Mouse (Mus musculus) erythroblast, embryonic 14.5 days (primary cell): ENCODE results near the gene Ppp1r37. TPM values are rescaled to one million over a fixed set of nuclear protein-coding genes. Genes with fewer than 3 reads are reported as not detected.

Experiments used
- H3K27me3 ChIP-seq: 2 replicates; pipeline ENCODE4 v1.6.1; 2012; ENCODE audit warnings: inconsistent platforms; ENCODE audit not compliant: control insufficient read depth
- H3K36me3 ChIP-seq: 2 replicates; pipeline ENCODE4 v1.6.1; 2012; ENCODE audit warnings: mild to moderate bottlenecking, inconsistent platforms; ENCODE audit not compliant: control insufficient read depth
- H3K4me1 ChIP-seq: 2 replicates; pipeline ENCODE4 v1.6.1; 2012; ENCODE audit warnings: inconsistent platforms; ENCODE audit not compliant: control insufficient read depth
- H3K4me3 ChIP-seq: replicated peaks from 2 replicates; pipeline ENCODE3; 2012; ENCODE audit warnings: moderate library complexity, mild to moderate bottlenecking, inconsistent platforms
- H3K9me3 ChIP-seq: 2 replicates; pipeline ENCODE4 v1.6.1; 2012; ENCODE audit warnings: low read length, inconsistent platforms, mixed read lengths; ENCODE audit not compliant: control insufficient read depth
- GATA1 ChIP-seq: IDR thresholded peaks from 2 replicates; pipeline ENCODE4 v1.6.1; 2012; ENCODE audit warnings: low read length, inconsistent platforms, mixed read lengths
- TAL1 ChIP-seq: IDR thresholded peaks from 3 replicates; pipeline ENCODE4 v1.6.1; 2012; ENCODE audit warnings: low read length, inconsistent platforms, mixed read lengths
- polyA plus RNA-seq: library from polyadenylated mRNA; stranded (reverse); fragments of >175 nt; gene quantifications from 2 replicates; pipeline ENCODE4 v1.2.3, GENCODE M21; 2012

Gene Ppp1r37
- polyA plus RNA-seq, 1 experiment, result 26.4 TPM

DNA sequence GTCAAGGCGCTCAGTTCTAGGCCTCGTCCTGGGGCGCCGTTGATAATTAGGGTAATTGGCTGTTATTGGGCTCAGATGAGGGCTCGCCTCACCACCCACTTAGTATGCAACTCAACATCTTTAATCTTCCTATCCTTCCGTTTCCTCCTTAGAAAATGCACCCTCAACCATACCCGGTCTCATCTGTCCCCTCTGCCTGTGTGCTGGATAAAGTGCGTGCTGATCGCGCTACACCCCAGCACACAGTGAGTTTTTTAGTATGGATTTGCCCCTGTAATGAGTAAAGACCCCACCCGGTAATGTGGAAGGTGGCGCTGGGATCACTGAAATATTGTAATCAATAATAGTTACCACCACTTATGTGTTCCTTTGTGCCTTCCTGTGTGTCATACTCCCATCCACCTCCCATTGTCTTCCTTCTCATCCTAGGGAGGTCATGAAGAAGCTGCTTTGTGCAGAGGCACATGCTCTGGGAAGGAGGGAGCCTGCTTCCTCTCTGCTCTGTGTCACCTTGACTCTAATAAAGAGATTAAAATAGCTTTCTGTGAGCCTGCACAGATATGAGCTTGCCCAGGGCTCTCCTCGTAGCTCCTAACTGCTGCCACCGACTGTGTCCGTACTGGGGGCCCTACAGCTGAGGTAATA, 53.8 kb downstream of the Ppp1r37 start:
- Histone ChIP-seq H3K27me3 (peaks cover 5% of the 10 kb centered on the region), H3K4me1 (peaks cover 43% of the 10 kb centered on the region)

DNA sequence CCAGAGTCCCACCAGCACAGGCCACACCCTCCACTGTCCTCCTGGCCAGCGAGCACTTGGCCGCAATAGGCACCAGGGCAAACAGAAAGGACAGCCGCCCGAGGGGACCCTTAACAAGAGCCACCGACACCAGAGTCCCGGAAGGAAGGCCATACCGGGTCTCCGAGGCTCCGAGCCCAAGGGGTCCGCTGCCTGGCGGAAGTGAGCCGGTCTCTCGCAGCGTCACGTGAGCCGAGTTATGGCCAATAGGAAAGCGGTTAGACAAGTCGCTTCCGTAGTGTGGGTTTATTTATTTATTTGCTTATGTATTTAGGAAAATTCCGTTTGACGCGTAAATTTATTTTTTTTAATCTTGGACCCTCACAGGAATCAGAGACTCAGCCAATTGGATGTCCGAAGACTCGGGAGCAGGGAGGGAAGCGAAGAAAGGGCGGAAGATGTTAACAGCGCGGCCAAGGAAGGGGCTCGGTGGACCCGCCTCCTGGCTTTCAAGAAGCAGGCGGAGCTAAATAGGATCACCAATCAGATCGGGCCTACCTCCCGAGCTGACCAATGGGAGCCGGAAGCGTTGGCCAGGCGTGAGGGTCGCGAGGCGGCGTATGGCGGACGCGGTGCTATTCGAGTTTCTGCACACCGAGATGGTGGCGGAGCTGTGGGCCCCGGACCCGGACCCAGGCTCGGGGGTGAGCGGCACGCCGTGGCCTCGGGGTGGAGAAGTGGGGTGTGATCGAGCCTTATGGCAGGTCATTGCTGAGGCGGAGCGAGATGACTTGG, 54.5 kb downstream of the Ppp1r37 start, which contains the start of the genes Bloc1s3 and Trappc6a:
Gene Bloc1s3 (minus strand): TSS at position 218 of the 774 bp plus-strand sequence.
Gene Trappc6a (plus strand): TSS at position 246 of the 774 bp plus-strand sequence.
- Histone ChIP-seq H3K4me1 (peaks cover 48% of the 10 kb centered on the region), H3K9me3 (no peaks in the 10 kb centered on the region), H3K36me3 (peaks cover 3% of the 10 kb centered on the region), H3K4me3 (peak within 1 kb of the TSS; percentile 78), H3K27me3 (peaks cover 5% of the 10 kb centered on the region)
- TF ChIP-seq GATA1 (no peak), TAL1 (no peak)

More for the DNA sequence above, 53.8 kb downstream of the Ppp1r37 start:
- Histone ChIP-seq H3K36me3 (peaks cover 3% of the 10 kb centered on the region), H3K4me3 (peak overlapping the region; percentile 78), H3K9me3 (no peaks in the 10 kb centered on the region)
- TF ChIP-seq GATA1 (no peak), TAL1 (no peak)

DNA sequence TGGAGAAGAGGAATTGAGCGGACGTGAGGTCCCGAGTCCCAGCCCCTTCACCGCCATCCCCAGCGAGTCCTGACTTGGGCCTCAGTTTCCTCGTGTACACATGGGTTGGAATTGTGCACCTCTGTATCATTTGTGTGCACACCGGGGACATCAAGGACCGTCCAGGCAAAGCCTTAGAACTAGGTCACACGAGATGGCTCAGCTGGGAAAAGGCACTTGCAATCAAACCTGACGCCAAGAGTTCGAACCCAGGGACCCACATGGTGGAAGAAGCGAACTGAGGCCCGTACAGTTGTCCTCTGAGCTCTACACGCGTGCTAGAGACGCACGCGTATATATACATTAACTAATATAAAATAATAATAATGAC, 55.3 kb downstream of the Ppp1r37 start:
- Histone ChIP-seq H3K27me3 (peaks cover 5% of the 10 kb centered on the region), H3K4me1 (peaks cover 48% of the 10 kb centered on the region), H3K36me3 (peaks cover 3% of the 10 kb centered on the region), H3K4me3 (peak overlapping the region; percentile 78), H3K9me3 (no peaks in the 10 kb centered on the region)
- TF ChIP-seq GATA1, result no peak
- no peak for TF ChIP-seq TAL1

DNA sequence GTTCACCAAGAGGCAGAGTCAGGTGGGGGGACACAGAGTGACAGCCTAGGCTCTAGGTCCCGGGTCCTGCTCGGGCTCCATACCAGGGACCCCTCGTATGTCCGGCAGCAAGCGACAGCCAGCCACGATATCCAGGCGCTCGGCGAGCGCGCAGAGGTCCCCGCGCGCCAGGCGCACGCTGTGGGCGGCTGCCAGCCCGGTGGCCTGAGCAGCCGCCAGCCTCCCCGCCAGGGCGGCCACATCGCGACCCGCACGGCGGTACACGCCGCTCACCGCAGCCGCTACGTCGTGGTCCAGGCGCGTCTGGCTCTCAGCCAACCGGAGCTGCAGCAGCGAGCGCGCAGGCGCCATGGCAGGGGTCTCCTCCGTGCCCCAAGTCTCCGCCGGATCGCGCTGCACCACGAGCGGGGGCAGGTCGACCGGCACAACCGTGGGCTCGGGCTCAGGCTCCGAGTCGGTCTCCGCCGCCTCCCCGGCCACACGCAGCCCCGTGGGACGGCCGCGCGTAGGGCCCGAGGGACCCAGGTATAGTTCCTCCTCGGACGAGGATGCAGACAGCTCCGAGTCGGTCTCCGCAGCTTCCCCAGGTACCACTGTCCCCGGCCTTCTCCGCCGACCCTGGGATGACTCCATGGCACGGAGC, 55.8 kb downstream of the Ppp1r37 start:
- Histone ChIP-seq H3K27me3 (peaks cover 5% of the 10 kb centered on the region), H3K4me1 (peaks cover 46% of the 10 kb centered on the region), H3K4me3 (peak overlapping the region; percentile 78), H3K36me3 (peaks cover 3% of the 10 kb centered on the region), H3K9me3 (no peaks in the 10 kb centered on the region)
- TF ChIP-seq TAL1 (no peak), GATA1 (no peak)

DNA sequence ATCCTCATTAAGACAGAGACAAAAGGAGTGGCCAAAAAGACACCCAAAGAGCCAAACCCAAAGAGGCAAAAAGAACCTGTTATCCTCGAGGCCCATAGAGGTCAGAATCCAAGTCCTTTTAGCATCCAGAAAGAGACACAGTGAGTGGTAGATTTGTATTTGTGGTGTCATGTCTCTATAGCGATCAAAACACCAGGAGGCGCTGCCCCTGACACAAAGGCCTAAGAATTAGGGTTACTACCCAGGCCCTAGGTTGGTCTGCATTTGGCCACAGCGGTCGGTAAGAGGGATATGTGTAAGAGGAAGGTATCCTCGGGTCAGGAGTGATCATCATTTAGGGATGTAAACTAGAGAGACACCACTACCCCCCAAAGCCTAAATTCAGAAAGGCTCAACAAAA, 56.5 kb downstream of the Ppp1r37 start:
- H3K4me1 ChIP-seq, result peaks cover 45% of the 10 kb centered on the region
- H3K36me3 ChIP-seq, result peaks cover 2% of the 10 kb centered on the region
- H3K4me3 ChIP-seq, result peak overlapping the region; percentile 78
- no peaks in the 10 kb centered on the region for H3K9me3 ChIP-seq
- peaks cover 5% of the 10 kb centered on the region for H3K27me3 ChIP-seq
- TF ChIP-seq TAL1 (no peak), GATA1 (no peak)

DNA sequence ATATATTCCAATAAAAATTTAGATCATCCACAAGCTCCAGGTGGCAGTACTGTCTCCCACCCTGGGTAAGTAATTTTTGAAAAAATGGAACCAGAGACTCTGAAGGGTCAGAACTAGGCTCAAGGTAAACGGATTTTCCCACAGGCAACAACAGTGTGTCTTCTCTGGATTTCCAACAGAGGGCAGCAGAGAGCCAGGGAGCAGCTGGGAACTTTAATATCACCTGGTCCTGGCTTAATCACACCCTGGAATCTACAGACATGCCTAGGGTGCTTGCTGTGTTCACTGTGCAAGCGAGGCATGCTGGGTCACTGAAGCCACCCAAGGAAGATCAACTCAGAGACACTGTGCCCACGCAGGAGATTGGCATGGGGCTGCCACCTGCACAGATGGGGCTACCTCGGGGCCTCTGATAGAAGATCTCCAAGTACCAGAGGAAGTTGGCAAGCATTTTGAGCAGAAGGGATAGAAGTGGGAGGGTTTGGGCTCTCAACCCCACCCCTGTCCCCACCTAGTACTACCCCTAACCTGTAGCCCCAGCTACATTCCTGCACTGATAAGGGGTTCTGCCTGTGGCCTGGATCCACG, 59.3 kb downstream of the Ppp1r37 start:
- Histone ChIP-seq H3K27me3 (peaks cover 5% of the 10 kb centered on the region), H3K4me3 (no peak overlapping the region), H3K4me1 (peaks cover 33% of the 10 kb centered on the region), H3K36me3 (no peaks in the 10 kb centered on the region), H3K9me3 (no peaks in the 10 kb centered on the region)
- TF ChIP-seq TAL1 (no peak), GATA1 (peak; percentile 66; the same call in 1 of the 2 replicates)

DNA sequence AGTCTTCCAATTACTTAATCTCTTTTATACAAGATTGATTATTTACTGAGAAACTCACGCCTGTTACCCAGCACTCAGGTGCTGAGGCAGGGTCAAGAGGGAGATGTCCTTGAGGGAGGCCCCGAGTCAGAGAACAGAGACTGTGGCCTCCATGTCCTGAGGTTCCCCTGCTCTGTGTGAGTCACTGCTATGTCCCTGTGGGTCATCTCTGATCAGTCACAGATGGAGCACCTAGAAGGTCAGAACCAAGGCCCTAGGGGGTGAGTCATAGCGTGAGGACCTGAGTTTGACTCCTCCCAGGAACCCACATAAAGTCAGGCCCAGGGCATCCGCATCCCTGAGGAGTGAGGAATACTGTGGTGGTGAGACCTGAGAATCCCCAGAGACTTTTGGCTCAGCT, 61.2 kb downstream of the Ppp1r37 start:
- Histone ChIP-seq H3K9me3 (no peaks in the 10 kb centered on the region), H3K4me1 (peaks cover 20% of the 10 kb centered on the region)
- TF ChIP-seq TAL1, result no peak
- no peak for TF ChIP-seq GATA1

DNA sequence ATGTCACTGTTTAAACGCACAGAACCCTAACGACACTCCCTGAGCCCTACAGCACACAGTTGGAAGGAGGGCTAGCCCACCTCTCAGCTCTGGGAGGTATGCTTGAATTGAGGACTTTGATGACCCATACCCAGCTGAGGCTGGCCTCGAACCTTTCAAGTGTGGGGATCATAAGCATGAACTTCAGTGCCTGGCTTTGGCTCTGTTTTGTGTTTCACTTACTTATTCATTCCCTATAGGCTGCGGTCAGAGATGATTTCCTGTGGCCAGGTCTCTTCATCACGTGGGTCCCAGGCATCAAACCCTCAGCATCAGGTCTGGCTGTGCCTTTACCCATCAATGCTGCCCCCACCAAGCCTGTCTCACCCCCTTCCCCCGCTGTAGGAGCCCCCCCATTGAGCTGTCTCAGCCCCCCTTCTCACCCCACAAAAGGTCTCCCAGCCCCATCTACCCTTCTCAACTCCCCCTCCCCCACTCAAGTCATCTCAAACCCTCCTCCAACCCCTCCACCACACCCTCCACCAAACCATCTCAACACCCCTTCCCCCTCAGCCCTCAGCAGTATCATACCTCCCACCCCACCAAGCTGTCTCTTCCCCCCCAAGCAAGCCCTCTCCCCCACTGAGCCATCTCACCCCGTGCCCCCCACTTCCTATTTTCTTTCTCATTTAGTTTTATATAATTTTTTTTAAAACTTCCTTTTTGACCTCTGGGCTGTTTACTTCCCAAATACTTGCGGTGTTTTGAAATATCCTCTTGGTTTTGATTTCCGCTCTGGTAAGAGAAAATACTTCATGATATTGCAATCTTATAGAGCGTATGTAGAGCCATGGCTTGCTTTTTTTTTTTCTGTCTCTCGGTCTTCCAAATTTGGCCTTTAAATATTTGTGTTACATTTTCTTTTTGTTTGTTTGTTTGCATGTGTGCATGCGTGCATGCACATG, 62.2 kb downstream of the Ppp1r37 start:
- H3K4me3 ChIP-seq, result no peak overlapping the region
- no peak for TF ChIP-seq GATA1
- TF ChIP-seq TAL1, result no peak
- H3K27me3 ChIP-seq, result no peaks in the 10 kb centered on the region
- no peaks in the 10 kb centered on the region for H3K9me3 ChIP-seq
- H3K4me1 ChIP-seq, result peaks cover 13% of the 10 kb centered on the region
- no peaks in the 10 kb centered on the region for H3K36me3 ChIP-seq

More for the DNA sequence above, 61.2 kb downstream of the Ppp1r37 start:
- no peaks in the 10 kb centered on the region for H3K36me3 ChIP-seq
- H3K4me3 ChIP-seq, result no peak overlapping the region
- H3K27me3 ChIP-seq, result no peaks in the 10 kb centered on the region; the same call in 1 of the 2 replicates
